Mouse (Mus musculus): Measurements from ENCODE around the gene Gabra1.

Gabra1 gene

DNA sequence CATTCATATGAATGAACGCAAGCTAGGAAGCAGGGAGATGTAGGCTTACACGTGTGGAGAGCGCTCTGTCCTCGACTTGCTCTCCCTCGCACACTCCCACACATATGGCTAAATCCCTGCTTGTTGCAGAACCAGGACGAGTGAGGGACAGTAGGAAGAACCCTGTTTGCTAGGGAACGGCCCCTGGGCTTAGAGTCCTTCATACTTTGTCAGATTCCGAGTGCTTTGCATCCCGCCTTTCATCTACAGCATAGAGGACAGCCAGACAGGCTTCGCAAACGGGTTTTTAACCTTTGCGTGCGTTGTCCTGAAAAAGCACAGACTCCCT lies at the start of gene Gabra1:
Gene Gabra1 (minus strand): TSS at position 106 of the 328 bp plus-strand sequence.
- no peak for DNase-seq (ENCODE audit: low read depth)

DNA sequence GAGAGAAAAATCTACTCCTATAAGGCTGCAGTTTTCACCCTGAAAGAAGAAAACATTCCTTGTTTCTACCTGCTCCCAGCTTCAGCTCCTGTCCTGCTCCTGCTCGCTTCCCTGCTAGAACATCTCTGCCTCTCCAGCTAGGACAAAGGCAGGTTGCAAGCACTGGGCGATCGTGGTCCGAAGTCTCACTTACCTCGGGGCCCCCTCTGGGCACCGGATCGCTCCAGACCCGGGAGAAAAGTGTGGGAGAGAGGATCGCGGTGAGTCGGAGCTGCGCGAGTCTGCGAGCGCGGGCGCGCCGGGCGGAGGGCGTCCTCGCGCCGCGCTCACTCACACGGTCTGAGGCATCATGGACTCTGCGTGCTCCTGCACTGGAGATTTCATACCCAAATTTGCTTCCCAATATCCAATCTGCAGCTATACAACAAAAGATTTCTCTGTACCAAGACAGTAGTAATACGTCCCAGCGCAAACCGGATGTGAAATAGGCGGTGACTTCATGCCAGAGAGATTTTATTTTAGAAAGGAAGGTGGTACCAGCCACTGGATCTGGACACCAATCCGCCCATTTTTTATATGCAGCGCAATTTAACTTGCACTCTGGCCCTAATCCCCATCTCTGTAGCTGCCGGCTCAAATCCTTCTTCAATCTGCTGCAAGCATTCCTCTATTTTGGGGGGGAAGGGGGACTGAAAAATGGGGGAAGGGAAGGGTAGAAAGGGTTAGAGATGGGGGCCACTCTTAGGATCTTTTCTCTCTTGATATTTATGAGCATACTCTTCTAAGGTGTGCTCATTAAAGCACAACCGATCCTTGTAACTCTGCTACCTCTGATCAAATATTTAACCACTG lies 531 bp downstream of the Gabra1 start:
- no peak for DNase-seq (ENCODE audit: low read depth)

DNA sequence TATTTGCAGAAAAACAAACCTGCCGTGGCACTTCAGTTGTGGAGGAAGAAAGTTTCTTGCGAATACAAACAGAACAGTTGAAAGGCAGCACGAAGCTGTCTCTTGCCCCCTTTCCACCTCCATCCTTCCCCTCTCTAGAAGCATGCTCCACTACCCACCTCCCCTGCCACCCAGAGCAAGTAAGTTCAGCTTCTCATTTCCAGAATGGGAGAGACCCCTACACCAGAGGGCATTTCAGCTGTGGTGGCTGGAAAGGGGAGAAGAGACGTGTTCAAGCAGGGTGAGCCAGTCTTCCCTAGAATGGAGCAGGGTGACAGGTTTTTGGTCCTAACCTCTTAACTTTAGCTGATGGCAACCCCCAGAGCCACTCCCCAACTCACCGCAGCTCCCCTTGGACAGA lies 1.3 kb downstream of the Gabra1 start:
- DNase-seq (ENCODE audit: low read depth): no peak

DNA sequence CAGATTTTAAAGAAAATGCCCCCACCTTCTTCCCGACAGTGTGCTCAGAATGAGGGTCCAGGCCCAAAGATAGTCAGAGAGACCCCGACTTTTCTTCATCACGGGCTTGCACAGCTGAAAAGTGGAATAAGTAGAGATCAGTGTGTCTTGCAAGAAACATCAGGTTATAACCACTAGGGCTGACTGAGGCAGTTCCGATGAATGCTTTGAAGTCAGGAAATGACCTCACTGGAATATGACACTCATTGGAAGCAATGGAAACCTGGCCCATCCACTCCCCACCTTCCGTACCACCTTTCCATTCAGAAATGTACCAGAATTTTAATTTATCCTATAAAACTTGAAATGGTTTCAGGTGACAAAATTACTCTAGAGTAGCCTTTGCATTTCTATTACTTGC lies 3.2 kb downstream of the Gabra1 start:
- no peak for DNase-seq (ENCODE audit: low read depth)

DNA sequence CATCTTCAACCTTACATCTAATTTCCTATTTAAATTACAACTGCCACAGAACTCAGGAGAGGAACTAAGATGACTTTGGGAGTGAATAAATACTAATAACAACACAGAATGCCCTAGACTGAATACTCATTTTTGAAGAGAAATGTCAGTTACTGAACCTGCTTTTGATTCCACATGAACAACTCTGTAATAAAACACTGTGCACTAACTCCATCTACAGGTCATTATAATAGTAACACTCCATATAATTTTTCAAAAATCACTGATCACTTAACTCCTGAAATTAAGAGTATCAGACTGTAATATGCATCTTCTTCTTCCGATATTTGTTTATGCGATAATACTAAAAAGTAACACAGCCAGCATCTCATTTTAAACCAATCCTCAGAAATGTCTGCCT lies 4.4 kb downstream of the Gabra1 start:
- no peak for DNase-seq (ENCODE audit: low read depth)

- DNase-seq (ENCODE audit: low read depth): no peak
Measured at GRCm38 (mm10) chr11:42151396-42151795, 31.3 kb downstream of the Gabra1 start.

- no peak for DNase-seq (ENCODE audit: low read depth)
Measured at GRCm38 (mm10) chr11:42116931-42117330, 65.8 kb downstream of the Gabra1 start.

DNA sequence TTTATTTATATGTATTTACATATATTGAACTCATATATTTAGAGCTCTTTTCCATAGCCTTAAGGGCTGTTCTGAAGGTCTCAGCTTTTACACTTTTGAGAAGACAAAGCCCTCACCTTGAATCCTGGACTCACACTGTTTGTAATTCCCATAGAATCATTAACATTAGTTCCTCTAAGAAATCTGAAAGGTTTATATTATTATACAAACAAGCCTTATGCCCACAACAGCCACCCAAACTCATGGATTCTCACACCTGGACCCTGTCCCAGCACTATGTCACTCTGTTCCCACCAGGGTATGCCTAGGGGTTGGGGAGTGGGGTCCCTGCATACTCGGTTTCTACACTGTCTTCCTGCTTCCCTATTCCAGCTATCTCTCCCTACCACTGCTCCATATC lies 72.7 kb downstream of the Gabra1 start:
- DNase-seq (ENCODE audit: low read depth): no peak

DNA sequence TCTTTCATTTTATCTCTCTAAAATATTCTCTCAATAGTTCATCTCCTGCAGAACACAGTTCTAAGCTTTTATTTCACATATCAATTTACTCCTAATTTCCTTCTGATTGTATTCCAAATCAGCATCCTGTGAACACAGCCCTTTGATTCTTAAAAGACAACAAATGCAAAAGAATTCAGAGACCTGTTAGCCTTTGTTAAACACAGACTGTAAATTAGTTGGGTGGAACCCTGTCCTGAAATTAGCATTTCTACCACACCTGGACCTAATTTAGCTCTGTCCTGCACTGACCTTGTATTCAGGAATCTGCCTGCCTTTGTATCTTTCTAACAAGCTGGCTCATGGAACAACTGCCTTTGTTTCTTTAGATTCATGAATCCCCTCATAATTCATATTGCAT lies 73.1 kb downstream of the Gabra1 start:
- DNase-seq (ENCODE audit: low read depth): no peak

GRCm38 (mm10) chr11:42095556-42095955 lies 87.2 kb downstream of the Gabra1 start:
- DNase-seq (ENCODE audit: low read depth): no peak

All from induced T-regulatory cell, adult 2 months (primary cell).